Mouse (Mus musculus) lung, adult 2 months (tissue): ENCODE data around the gene Tango2.

Experiments
- CTCF ChIP-seq: fragments of 200-500 bp; IDR thresholded peaks from 2 replicates; pipeline ENCODE4 v1.5.1; 2011; ENCODE audit warnings: mild to moderate bottlenecking, low read length, control low read depth; ENCODE audit not compliant: insufficient read depth
- POLR2A ChIP-seq: fragments of 200-500 bp; IDR thresholded peaks from 2 replicates; pipeline ENCODE4 v1.6.1; 2011; ENCODE audit warnings: low read depth, mild to moderate bottlenecking, control low read depth, low read length, borderline replicate concordance; ENCODE audit errors: extremely low read depth

- TF ChIP-seq CTCF (no peak), POLR2A (no peak)
These were observed 96.8 kb downstream of the Tango2 start for GRCm38 (mm10) chr16:18250828-18251790.
